Mouse (Mus musculus): ENCODE results near the gene Prdm9.
A peak's percentile ranks its signal among the peaks of the same experiment; 100 is the strongest.
"Not testable (repeated sequence)": the region's sequence is repeated elsewhere in the genome, so short reads cannot be mapped to it uniquely, and the experiment has no call there.

Prdm9 gene

GRCm38 (mm10) chr17:15564014-15564927 lies at the start of gene Prdm9:
TSS of gene Prdm9 (minus strand) at chr17:15564354.
- DNase-seq (ENCODE audit: low read depth, low spot score), result peak; percentile 98

DNA sequence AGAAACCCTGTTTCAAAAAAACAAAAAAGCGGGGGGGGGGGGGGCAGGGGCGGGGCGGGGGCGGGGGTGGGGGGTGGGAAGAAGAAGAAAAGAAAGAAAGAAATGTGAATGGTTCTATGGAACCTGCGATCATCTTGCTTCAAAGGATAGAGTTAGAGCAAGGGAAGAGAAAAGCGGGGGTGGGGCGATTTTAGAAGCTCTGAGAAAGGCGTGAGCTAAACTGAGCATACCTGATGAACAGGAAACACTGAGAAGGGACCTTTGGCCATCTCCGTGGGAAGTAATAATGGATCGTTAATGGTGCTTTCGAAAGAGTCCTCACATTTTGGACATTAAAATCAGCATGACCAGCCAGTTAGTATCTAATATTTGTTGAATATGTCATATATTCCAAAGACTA lies 35.3 kb upstream of the Prdm9 start:
- peak; percentile 38 for DNase-seq (ENCODE audit: low read depth, low spot score)

DNA sequence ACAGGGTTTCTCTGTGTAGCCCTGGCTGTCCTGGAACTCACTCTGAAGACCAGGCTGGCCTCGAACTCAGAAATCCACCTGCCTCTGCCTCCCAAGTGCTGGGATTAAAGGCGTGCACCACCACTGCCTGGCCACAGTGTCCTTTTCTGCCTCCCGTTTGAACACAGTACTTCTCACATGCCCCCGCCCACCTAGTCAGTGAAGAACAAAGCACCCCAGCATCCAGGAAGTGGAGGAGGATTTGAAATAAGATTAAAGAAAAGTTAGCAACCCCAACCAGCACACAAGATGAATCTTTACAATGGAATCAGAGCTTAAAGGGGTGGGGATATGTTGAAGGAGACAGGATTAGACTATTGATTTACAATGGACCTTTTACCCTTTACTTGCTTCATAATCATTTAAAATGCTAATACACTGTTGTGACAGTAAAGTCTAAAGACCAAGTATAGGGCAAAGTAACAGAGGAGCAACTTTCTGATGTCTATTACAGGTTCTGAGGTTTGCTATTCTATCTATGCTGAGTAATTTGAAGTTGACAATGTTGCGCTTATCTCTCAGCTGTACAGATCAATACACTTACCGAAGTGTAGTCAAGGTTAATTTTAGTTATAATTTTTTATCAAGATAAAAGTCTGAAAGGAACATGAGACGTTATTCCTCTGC lies 27.2 kb upstream of the Prdm9 start:
- DNase-seq (ENCODE audit: low read depth, low spot score), result peak; percentile 56

DNA sequence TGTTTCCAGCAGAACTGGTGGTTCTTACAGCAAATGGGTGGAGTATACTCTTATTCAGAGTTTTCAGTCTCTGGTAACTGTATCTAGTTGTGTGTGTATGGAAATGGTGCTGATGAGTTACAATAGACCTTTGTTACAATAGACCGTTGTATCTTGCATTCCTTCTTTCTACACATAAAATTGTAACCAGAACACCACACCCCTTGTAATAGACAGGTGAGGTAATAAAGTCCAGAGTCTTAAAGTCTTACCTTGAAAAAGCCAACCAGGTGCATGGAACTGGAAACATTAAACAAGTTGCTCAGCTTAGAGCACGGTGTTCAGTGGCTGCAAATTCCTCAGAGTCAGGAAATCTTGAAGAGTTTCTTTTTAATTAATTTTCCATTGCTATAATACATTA lies 24.0 kb upstream of the Prdm9 start:
- no peak for DNase-seq (ENCODE audit: low read depth, low spot score)

DNA sequence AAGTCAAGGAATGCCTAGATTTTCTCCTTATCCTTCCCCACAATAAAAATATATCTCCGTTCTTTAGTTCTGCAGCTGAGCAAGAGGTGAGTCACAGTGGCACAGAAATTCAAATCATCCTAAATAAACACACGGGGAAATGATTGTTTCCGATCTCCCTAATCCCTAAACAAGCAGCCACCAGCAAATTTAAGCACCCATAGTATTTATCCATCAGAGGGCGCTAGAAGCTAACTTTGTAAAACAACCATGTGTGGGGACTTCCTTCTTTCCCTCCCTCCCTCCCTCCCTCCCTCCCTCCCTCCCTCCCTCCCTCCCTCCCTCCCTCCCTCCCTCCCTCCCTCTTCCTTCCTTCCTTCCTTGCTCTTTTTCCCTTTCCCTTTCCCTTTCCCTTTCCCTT lies 21.5 kb upstream of the Prdm9 start:
- peak; percentile 70 for DNase-seq (ENCODE audit: low read depth, low spot score)

DNA sequence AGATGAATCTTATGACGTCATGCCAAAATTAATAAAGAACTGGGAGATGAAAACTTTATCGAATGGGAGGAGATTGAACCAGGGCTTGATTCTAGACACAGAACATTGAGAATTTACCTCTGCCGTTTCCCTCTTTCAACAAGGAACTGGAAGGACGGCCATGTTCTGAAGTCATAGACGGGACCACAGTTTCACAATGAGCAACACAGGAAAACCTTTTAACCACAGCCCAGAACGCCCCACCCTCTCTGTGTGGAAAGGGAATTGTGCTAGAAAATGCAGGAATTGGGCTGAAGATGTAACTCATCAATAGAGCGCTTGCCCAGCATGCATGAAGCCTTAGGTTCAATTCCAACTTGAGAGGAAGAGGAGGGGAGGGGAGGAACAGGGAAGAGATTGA lies 18.9 kb upstream of the Prdm9 start:
- DNase-seq (ENCODE audit: low read depth, low spot score), result no peak

GRCm38 (mm10) chr17:15580072-15580447 lies 15.9 kb upstream of the Prdm9 start:
- DNase-seq (ENCODE audit: low read depth, low spot score), result no peak

DNA sequence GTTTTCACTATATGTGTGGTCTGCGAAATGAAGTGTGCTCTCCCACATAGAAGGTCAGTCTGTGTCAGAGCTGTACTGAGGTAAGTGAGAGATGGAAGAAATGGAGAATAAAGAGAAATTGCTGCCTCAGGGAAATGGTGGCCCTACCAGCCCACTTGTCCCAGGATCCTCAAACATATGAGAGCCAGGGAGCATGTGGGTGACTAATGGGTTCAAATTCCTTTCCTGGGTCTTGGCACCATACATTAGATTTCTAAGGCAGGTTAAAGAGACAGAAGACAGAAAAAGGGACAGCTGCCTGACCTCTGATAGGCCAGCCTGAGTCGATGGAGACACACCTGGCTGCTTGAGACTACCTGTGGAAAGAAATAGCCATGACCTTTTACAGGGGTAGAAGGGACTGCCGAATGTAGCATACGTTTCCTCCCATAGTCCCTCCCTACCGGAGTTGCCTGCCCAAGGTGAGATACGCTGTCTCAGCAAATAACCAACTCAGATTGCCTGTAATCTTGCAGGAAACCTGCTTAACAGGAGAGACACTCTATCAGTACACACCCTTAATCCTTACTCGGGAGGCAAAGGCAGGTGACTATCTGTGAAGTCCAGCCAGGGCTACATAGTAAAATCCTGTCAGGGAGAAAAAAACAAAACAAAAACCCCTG lies 15.4 kb upstream of the Prdm9 start:
- no peak for DNase-seq (ENCODE audit: low read depth, low spot score)

DNA sequence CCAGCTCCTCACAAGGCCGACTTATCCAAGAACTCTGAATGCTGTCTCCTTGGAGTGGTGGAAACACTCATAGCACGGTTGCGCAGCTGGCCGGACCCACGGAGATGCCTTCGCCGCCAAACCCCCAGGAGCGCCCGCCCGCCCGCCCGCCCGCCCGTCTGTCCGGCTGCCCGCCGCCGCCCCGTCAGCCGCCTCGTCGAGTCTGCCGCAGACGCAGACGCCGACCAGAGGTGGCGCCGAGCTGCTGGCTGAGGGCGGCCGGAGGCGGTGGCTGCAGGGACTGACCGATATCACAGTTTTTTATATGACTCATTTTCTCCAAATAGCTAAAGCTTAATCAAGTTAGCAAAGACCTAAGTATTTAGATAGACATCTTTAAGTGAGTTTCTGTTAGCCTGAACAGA lies 13.1 kb upstream of the Prdm9 start:
- DNase-seq (ENCODE audit: low read depth, low spot score), result peak; percentile 22

DNA sequence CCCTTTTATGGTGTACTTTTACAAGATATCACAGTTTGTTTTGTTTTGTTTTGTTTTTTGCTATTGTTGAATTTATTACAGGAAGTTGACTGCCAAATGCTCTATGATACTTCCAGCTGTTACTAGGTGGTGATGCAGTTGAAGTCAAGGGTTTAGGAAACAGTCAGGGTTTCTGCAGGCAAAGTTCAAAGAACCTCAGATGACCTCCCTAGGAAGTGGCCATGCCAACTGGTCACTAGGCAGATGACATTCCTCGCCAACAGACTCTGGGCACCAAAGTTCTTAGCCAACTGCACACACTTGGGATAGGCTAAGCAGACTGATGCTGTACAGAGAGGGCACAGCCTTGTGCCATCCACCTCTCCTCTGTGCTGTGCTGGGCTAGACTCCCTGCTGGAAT lies 10.9 kb upstream of the Prdm9 start:
- DNase-seq (ENCODE audit: low read depth, low spot score), result no peak

- DNase-seq (ENCODE audit: low read depth, low spot score), result peak; percentile 15
Observed at GRCm38 (mm10) chr17:15566908-15567307, 2.8 kb upstream of the Prdm9 start.

- peak; percentile 24 for DNase-seq (ENCODE audit: low read depth, low spot score)
Observed at GRCm38 (mm10) chr17:15564928-15565300, 760 bp upstream of the Prdm9 start.

- peak; percentile 13 for DNase-seq (ENCODE audit: low read depth, low spot score)
Observed at GRCm38 (mm10) chr17:15559946-15560345, 4.2 kb downstream of the Prdm9 start.

GRCm38 (mm10) chr17:15549713-15550112 lies 14.4 kb downstream of the Prdm9 start:
- no peak for DNase-seq (ENCODE audit: low read depth, low spot score)

- no peak for DNase-seq (ENCODE audit: low read depth, low spot score)
Observed at GRCm38 (mm10) chr17:15546440-15546839, 17.7 kb downstream of the Prdm9 start.

- not testable (repeated sequence) for DNase-seq (ENCODE audit: low read depth, low spot score)
Observed at GRCm38 (mm10) chr17:15543868-15544267, 20.3 kb downstream of the Prdm9 start.

DNA sequence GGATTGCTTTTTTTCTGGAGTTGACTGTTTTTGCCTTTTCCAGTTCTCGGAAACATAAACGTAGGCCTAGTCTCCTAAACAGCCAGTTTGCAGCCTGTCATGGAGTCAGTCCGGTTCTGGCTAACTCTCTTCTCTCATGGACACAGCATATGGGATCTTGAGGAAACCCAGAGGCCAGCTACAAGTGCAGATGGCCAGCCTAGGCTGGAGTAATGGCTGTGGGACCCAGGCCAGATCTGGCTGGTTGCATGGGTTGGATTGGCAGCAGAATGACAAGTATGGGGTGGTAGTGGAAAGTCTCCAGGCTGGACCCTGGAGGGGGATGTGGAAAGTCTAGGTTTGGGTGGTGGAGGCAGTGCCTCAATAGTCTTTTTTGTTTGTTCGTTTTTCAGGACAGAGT lies 23.8 kb downstream of the Prdm9 start:
- no peak for DNase-seq (ENCODE audit: low read depth, low spot score)

- DNase-seq (ENCODE audit: low read depth, low spot score), result peak; percentile 25
Observed at GRCm38 (mm10) chr17:15536457-15536904, 27.7 kb downstream of the Prdm9 start.

DNA sequence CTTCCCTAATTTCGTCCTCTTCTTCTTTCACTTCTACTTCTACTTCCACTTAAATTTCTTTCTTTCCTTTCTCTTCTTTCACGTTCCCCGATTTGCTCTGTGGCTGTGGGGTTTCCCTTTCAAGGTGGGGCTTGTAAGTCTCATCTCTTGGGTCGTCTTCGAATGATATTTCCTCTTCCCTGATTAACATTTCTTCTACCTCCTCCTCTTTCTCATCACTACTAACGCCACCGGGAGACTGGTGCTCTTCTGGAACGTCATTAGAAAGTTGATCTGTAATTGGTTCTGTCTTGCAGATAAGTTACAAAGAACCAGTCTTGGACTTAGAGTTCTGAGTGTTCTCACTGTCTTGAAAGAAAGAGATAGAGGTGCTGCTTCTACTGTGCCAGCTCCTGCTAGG lies 28.2 kb downstream of the Prdm9 start:
- DNase-seq (ENCODE audit: low read depth, low spot score), result peak; percentile 47

DNA sequence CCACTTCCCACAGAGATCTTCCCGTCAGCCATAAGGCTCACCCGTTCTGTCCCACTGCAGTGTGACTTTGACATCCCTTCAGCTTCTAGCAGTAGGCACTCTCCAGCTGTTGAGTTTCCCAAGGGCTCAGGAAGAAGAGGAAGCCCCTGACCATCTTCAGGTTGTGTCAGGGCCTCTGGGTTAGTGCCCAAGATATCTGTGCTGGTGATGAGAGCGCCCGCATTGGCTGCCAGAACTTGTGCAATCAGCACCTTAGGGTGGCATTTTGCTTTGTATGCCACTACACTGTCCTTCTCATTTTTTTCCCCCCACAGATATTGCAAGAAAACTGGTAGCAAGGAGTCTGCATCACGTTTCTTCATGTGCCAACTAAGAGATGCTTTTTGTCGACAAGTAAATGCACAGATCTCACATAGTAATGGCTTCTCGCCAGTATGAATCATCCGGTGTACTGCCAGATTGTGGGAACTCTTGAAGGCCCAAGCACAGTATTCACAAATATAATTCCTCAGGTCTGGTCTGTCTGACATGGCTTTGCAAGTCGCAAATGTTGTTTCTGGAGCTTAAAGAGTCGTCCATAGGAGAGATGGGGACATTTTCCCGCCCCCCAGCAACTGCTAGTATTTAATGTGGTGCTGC lies 28.9 kb downstream of the Prdm9 start:
- peak; percentile 8 for DNase-seq (ENCODE audit: low read depth, low spot score)

- peak; percentile 72 for DNase-seq (ENCODE audit: low read depth, low spot score)
Observed at GRCm38 (mm10) chr17:15530141-15530540, 34.0 kb downstream of the Prdm9 start.

- DNase-seq (ENCODE audit: low read depth, low spot score), result no peak
Observed at GRCm38 (mm10) chr17:15528887-15529286, 35.3 kb downstream of the Prdm9 start.
